Mouse (Mus musculus) lung, postnatal 0 days (tissue): ENCODE data around the gene Mthfr.

Source experiments
- CTCF ChIP-seq: IDR thresholded peaks from 2 replicates; pipeline ENCODE4 v1.5.1; 2016; ENCODE audit warnings: antibody characterized with exemption, mild to moderate bottlenecking
- EP300 ChIP-seq: IDR thresholded peaks from 2 replicates; pipeline ENCODE4 v1.6.1; 2016; ENCODE audit warnings: antibody characterized with exemption, mild to moderate bottlenecking, control low read depth

DNA sequence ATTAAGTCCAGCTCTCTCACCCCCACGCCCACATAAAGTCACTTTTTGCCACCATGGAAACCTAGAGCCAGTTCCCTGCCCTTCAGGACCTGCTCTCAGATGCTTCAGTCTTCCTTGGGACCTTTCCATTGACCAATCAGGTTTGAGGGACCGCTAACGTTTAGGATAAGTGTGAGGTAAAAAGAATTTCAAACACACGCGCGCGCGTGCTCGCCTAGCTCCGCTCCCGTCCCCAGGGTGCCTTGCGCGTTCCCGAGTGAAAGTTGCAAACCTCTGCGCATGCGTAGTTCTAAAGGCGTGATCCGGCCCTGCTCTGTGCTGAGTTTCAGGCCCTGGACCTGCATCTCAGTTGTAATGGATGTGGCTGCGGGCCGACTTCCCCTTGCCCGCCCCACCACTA, 36.4 kb downstream of the Mthfr start:
- TF ChIP-seq CTCF (no peak), EP300 (no peak)
